In the genomic region with DNA sequence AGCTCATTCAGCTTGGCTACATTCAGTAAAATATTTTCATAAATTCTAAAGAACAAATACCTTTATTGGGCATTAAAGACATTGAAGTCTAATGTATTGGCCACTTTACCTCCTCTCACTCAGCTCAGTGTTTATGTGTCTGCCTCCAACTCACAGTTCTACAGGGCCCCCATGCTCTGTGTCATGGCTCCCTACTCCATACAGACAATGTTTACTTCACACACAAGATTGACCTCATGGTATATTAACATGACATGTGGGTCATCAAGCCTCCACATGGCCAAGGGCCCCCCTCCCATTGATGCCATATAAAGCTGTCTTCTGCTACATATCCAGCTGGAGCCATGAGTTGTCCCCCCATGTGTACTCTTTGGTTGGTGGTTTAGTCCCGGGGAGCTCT, we compare ENCODE assay signal across 21 mouse cellular contexts.
DNase-seq lines count a peak whose midpoint lies in the region; ATAC-seq lines count a peak whose summit lies in the region.
"Had no signal": no experiment of that assay in that cellular context is flagged by ENCODE, and none has a peak within 500 bp of the region (broad histone marks: within the 10 kb centered on the region; RNA-seq: fewer than 3 reads in every experiment).

No protein-coding gene starts in this region.

- H3K9me3 ChIP-seq in kidney, embryonic 14.5 days (ENCODE audit: control insufficient read depth, low read length), result no peaks in the 10 kb centered on the region
- H3K9me3 ChIP-seq in kidney, embryonic 15.5 days (replicated peaks), result no peaks in the 10 kb centered on the region
- H3K9me3 ChIP-seq in kidney, embryonic 16.5 days (ENCODE audit: low read length), result no peaks in the 10 kb centered on the region
- H3K9me3 ChIP-seq: G1E had no signal

- no peaks in the 10 kb centered on the region for H3K4me1 ChIP-seq in kidney, embryonic 14.5 days (ENCODE audit: control insufficient read depth, insufficient read depth, low read length)
- 0 out of 2 replicates have a peak, but pooled peaks cover 7% of the 10 kb centered on the region for H3K4me1 ChIP-seq in kidney, embryonic 15.5 days
- H3K4me1 ChIP-seq in kidney, embryonic 16.5 days (ENCODE audit: insufficient read depth, low read length), result no peaks in the 10 kb centered on the region

- ATAC-seq in kidney, embryonic 14.5 days (ENCODE audit: low FRiP score, low TSS enrichment), result peak; percentile 81
- peak; percentile 54; the same call in 1 of the 2 replicates for ATAC-seq in kidney, embryonic 15.5 days (replicated peaks; ENCODE audit: low FRiP score)
- ATAC-seq in kidney, embryonic 16.5 days (ENCODE audit: low FRiP score, low TSS enrichment), result peak; percentile 19; the same call in 1 of the 2 replicates
- ATAC-seq: activated CD4-positive, CD25-positive, alpha-beta regulatory T cell, adult 4 months; CD4-positive, CD25-positive, alpha-beta regulatory T cell, adult 4 months; Patski had no signal

- H3K9ac ChIP-seq in kidney, embryonic 14.5 days (ENCODE audit: low read depth, low read length), result no peak overlapping the region
- no peak overlapping the region for H3K9ac ChIP-seq in kidney, embryonic 15.5 days
- H3K9ac ChIP-seq in kidney, embryonic 16.5 days (replicated peaks; ENCODE audit: low read length), result no peak overlapping the region

- H3K27ac ChIP-seq in kidney, embryonic 14.5 days (ENCODE audit: low read depth, low read length), result no peak overlapping the region
- H3K27ac ChIP-seq in kidney, embryonic 15.5 days, result peak overlapping the region; percentile 32; the same call in 1 of the 2 replicates
- 0 out of 2 replicates have a peak overlapping the region, but pooled peaks have one; percentile 29 for H3K27ac ChIP-seq in kidney, embryonic 16.5 days (ENCODE audit: low read length)

- H3K36me3 ChIP-seq in kidney, embryonic 14.5 days (ENCODE audit: control insufficient read depth, insufficient read depth, low read length), result no peaks in the 10 kb centered on the region
- H3K36me3 ChIP-seq in kidney, embryonic 15.5 days, result no peaks in the 10 kb centered on the region
- no peaks in the 10 kb centered on the region for H3K36me3 ChIP-seq in kidney, embryonic 16.5 days (ENCODE audit: insufficient read depth, low read length)
- H3K36me3 ChIP-seq: G1E had no signal

- H3K4me3 ChIP-seq in kidney, embryonic 14.5 days (ENCODE audit: low read length), result no peak overlapping the region
- no peak overlapping the region for H3K4me3 ChIP-seq in kidney, embryonic 15.5 days (replicated peaks)
- H3K4me3 ChIP-seq in kidney, embryonic 16.5 days (ENCODE audit: low read length), result no peak overlapping the region

- no peaks in the 10 kb centered on the region for H3K27me3 ChIP-seq in kidney, embryonic 14.5 days (ENCODE audit: control insufficient read depth, insufficient read depth, low read length)
- H3K27me3 ChIP-seq in kidney, embryonic 15.5 days, result no peaks in the 10 kb centered on the region
- no peaks in the 10 kb centered on the region for H3K27me3 ChIP-seq in kidney, embryonic 16.5 days (ENCODE audit: insufficient read depth, low read length)
- H3K27me3 ChIP-seq: CH12.LX, Patski had no signal

- no peak overlapping the region for H3K4me2 ChIP-seq in kidney, embryonic 14.5 days (replicated peaks; ENCODE audit: low read depth, low read length)
- no peak overlapping the region for H3K4me2 ChIP-seq in kidney, embryonic 15.5 days
- H3K4me2 ChIP-seq in kidney, embryonic 16.5 days (replicated peaks; ENCODE audit: low read depth, low read length), result no peak overlapping the region

- WGBS in kidney, embryonic 14.5 days, result 61% methylated on average over 1 of the region's 1 CpGs
- WGBS in kidney, embryonic 15.5 days, result 69% methylated on average over 1 of the region's 1 CpGs
- 57% methylated on average over 1 of the region's 1 CpGs for WGBS in kidney, embryonic 16.5 days

- DNase-seq in kidney, adult 11 months, result no peak
- no peak for DNase-seq in kidney, postnatal 25 days
- no peak for DNase-seq in kidney, postnatal 10 days
- DNase-seq: adrenal gland, adult 2 months; adrenal gland, adult 8-10 months; adrenal gland, postnatal 10 days; adrenal gland, postnatal 14 days; adrenal gland, postnatal 25 days; adrenal gland, postnatal 36 days; B cell, adult 2 months; cerebellum, adult 11 months; cerebellum, adult 11-12 months; cerebellum, adult 18-20 months had no signal

Comparison
In these comparisons a context has a peak if more than half of its experiments do, and no peak if none do; other contexts are left out.
1. ATAC-seq: peak in every context shown above with its lines; median percentile 81 in kidney, embryonic 14.5 days; 54 in kidney, embryonic 15.5 days; 19 in kidney, embryonic 16.5 days.